Mouse (Mus musculus) cerebellum, postnatal 4 days (tissue): Measurements from ENCODE around the gene Slirp.
"Not testable (repeated sequence)": the region's sequence is repeated elsewhere in the genome, so short reads cannot be mapped to it uniquely, and the experiment has no call there.

Experiments
- DNase-seq, 2 experiments: peaks; one replicate each; pipeline ENCODE4 v3.0.0; 2022; ENCODE audit warnings: low spot score in 2 of 2, mixed read lengths in 1 of 2

Slirp gene

DNA sequence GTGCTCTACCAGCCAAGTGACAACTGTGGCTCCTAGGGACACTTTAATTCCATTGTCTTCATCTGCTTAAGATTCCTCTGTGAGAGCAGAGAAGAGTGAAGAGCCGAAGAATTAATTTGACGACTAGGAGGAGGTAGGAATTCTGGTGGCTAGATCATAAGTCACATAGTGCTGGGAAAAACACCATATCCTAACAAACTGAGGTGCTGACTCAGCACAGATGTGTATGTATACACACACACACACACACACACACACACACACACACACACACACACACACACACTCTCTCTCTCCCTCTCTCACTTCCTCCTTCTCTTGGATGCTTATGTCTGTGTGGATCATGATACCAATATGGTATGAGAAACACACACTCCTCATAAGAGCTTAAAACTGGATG lies 15.4 kb upstream of the Slirp start:
- no peak for DNase-seq

DNA sequence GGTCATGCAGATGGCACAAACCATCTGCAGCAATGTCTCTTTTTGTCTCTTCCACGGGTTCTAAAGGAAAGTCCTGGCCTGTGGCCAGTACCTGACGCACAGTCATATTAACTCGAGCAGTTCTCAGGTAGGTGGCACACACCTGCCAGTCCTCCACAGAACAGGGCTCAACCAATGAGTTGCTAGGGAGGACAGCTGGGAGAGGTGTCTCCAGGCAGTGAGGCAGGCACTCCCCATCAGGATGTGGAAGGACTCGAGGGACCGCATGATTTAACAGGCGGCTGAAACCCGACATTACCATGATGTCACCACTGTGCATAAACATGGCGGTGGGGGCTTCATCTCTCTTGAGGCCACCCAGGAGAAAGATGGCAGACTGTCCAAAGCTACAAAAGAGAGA lies 14.8 kb upstream of the Slirp start:
- no peak for DNase-seq

DNA sequence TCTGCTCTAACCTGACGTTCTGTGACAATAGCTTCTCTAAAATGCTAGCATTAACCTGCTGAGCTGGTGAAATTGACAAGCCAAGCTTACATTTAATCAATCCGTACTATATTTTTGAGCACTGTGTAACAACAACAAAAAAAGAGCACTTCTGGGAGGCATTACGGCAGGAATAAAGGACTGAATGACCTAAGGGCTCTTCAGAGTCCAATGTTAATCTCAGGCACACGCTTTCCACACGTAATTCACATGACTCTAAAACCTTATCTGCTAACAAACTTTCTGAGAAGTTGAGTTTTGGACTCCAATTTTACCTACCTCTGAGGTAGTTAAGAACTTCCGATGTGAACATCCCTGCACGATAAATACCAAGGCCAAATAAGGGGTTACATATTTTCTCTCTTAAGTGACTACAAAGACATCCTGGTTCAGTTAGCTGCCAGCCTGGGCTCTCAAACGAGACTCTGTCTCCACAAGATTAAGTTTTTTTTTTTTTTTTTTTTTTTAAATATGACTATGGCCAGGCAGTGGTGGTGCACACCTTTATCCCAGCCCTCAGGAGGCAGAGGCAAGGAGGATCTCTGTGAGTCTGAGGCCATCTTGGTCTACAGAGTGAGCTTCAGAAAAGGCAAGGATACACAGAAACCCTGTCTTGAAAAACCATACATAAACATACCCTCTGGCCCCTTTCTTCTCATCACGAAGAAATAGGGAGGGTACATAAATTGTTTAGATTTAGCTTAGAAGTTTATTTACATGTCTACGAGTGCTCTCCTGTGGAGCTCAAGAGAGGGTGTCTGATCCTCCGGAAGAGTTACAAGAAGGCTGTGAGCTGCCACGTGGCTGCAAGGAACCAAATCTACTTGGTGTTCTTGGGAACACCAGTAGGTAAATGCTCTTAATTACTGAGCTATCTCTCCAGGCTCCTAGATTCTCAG lies 1.2 kb upstream of the Slirp start:
- DNase-seq, result no peak

DNA sequence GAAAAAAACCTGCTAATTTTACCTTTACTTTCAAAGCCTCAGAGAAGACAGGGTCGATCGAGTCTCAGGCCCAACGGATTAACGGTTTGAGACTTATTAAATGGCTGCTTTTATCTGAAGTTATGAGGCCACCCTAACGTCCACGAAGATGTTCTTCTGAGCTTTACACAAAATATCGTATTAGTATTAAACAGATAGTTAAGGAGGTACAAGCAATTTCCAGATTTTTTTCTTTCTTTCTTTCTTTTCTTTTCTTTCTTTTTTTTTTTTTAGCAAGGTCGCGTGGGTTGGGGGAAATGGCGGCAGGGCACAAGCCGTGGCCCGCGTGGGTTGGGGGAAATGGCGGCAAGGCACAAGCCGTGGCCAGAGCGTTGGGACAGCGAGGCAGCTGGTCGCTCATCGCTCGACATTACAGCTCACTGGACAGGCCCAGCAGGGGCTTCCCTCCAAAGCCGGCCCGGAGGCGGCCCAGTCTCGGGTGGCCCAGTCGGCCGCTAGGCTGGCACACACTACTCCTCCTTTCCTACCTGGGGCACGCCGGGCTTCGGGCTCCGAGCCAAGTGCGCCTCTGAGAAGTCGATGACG lies 489 bp upstream of the Slirp start:
- DNase-seq, result no peak

DNA sequence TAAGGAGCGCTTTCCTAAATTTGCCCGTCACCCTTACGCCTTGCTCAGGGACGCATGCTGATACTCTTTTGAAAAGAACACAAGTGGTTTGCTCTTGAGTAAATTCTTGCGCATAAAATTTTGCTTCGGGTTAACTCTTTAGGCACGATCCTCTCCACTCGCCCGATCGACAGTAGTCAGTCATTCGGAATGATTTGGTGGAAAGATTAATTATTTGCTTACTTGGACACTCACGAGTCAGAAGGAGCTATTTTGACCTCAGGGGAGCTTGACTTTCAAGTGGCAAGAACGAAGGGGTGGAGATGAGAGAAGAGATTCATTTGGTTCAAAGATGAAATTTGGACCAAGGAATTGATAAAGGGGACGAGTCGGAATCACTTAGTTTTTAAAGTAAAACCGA lies 515 bp downstream of the Slirp start:
- DNase-seq, result no peak

DNA sequence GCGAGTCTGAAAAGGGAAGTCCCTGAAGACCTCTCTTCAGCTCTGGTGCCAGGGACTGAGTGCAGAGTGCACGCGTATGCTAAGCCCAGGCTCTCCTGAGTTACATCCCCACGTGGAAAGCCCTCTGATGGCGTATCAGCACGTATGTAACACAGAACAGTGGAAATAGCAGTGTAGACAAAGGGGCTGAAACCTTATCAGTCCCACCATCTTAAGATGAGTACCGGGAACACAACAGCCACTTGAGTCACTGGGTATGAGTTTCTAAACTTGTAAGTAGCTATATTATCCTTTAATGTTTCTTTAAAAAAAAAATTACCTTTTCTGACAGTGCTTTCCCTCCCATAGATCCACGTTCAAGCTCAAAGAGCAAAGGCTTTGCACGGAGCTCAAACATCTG lies 5.8 kb downstream of the Slirp start:
- no peak for DNase-seq

DNA sequence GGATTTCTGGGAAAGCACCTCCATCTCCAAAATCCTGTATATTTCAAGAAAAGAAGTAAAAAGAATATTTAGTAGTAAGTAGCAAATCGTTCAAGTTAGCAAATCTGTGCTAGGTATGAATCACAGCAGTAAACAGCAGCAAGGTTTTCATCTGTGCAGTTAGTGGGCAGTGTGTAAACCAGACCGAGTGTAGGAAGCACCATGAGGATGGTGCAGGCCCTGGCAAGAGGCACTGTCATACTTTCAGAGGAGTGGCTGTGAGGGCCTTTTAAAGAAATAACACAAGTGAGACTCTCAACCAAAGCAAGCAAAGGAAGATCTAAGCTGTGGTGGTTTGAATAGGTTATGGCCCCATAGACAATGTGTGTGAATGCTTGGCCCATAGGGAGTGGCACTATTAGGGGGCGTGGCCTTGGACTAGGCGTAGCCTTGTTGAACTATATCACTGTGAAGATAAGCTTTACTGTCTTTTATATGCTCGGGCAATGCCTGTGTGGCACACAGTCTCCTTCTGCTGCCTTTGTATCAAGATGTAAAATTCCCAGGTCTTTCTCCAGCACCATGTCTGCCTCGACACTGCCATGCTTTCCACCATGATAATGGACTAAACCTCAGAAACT lies 21.1 kb downstream of the Slirp start:
- DNase-seq, result no peak

DNA sequence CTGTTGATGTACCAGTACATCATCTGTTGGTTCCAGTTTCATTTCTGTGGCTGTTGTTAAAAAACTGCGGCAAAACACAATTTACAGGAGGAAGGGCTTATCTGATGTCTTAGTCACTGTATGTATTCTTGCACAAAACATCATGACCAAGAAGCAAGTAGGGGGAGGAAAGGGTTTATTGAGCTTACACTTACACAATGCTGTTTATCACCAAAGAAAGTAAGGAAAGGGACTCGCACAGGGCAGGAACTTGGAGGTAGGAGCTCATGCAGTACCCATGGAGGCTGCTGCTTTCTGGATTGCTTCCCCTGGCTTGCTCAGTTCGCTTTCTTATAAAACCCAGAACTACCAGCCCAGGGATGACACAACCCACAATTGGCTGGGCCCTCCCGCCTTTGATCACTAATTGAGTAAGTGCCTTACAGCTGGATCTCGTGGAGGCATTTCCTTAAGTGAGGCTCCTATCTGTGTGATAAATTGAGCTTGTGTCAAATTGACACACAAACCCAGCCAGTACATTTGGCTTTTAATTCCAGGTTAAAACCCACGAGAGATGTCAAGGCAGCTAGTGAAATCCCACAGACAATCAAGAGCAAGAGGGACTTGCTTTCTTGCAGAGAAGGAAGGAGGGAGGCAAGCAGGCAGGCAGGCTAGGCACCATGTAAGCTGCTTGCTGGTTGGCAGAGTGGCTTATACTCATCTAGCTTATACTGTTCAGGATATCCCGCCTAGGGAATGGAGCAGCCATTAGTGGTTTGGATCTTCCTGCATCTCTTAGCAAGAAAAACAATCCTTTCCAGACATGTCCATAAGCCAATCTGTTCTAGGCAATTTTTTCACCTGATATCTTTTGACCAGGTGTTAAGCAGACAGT lies 26.8 kb downstream of the Slirp start:
- DNase-seq, result no peak

DNA sequence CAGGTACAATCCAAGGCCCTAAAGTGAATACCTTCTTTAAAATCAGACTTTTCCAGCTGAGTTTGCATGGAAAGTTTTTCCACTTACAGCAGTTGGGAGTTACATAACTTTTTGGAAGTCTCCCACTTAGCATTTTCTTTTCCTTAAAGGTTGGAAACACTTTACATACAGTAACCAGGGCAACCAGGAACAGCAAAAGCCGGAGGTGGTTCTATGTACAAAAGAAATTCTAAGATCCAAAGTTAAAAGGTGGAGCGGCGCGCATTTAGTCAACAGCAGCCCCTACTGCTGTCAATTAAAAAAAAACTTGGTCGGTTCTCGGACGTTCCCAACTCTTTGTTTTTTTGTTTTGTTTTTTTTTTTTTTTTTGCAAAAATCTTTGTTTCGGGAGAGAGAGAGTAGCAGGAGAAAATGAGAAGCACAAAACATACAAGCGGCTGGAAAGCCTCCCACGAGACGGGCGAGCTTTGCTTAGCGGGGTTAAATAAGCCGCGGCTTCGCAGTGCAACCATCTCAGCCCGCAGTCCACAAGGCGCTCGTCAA lies 27.8 kb downstream of the Slirp start:
- DNase-seq, result no peak

DNA sequence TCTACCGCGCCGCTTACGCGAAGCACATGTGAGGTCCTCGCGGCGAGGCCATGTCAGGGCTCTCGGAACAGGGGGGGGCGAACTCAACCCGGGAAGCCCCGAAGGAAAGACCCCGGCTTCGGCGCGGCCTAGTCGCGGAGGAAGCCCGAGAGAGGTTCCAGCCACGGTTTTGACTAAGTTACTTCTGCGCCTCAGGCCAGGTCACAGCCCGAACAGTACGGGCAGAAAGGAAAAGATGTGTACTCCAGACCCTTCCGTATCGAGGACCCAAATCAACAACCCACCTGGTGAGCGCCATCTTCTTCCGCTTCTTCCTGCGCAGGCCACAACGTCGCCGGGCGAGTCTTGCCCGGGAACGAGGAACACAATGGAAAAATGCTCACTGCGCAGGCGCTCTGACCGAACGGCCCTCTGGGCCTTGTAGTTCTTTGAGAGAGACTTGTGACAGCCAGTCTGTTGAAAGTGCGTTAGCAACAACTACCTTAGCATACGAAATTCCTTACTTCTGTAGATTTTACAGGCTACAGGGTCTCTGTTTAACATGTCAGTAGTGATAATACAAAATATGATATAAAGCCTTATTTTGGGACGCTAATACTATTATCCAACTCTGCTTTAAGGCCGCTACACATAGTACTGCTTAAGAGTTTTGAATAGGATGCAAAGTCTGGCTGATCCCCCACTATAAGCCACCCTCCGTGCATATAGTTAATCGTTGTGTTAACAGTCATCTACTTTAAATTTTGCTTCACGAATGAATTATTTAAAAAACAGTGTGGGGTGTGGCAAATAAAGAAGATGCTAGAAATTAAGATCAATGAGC lies 28.5 kb downstream of the Slirp start, which contains the start of gene Snw1:
TSS of gene Snw1 (minus strand) at position 311 of the 823 bp plus-strand sequence.
- peak; percentile 86 to 91 for DNase-seq

DNA sequence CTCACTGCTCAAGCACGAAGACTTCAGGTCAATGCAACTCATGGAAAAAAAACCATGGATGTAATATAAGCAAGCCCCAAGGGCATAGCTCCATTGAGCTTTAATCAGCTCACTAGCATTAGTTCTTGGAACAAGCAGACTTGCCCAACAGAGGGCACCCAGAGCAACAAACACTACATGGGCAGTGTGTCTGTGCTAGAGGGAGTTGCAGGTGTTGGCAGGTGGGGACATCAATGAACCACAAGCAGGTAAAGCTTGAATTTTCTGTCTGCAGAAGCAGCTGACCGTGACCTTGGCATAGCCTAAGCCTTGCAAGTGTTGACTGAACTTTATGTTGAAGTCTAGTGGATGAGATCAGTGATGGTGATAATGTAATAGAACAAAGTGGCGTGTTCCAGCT lies 31.1 kb downstream of the Slirp start:
- no peak for DNase-seq

DNA sequence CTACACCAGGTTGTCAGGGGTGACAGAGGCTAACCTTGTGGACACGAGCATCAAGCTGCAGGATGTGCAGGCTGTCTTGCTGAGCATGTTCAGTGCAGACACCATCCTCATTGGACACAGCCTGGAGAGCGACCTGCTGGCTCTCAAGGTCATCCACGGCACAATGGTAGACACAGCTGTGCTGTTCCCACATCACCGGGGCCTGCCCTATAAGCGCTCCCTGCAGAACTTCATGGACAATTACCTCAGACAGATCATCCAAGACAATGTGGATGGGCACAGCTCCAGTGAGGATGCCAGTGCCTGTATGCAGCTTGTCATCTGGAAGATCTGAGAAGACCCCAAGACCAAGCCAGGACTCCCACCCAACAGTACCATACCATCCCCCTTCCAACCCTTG lies 38.8 kb downstream of the Slirp start:
- not testable (repeated sequence) for DNase-seq

DNA sequence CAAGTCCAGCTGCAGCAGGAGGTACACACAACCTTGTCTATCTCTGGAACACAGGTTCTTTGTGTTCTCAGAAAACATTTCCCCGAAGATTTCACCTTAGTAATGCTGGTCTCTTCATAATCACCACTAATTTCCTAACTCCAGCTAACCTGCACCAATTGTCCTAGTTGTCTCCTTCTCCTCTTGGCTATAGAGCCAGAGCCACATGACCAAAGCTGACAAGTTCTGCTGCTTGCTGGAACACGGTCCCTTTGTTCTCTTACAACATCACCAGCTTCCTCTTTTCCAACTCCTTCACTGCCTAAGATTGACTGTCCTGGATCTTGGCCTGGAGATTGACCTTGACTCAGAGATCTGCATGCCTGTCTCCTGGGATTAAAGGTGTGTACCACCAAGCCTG lies 45.0 kb downstream of the Slirp start:
- not testable (repeated sequence) for DNase-seq

DNA sequence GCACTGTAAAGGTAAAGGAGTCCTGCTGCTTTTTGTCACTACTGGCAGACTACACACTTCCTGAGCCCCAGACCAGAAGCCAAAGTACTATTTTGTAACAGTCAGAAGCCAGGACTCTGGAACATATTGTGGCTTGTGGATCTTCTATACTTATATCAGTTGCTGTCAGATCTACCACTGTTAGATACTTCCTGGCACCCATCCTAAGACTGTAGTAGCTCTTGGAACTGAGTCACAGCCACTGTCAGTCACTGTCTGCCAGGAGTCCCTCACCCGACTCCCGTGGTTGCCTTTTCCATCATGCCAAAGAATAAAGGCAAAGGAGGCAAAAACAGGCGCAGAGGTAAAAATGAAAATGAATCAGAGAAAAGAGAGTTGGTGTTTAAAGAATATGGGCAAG lies 50.7 kb downstream of the Slirp start, which contains the start of gene Gm5788:
TSS of gene Gm5788 (plus strand) at position 301 of the 400 bp plus-strand sequence.
- DNase-seq, result not testable (repeated sequence)
